Mouse (Mus musculus): ENCODE results near the gene Cntnap5c. TPM values are rescaled to one million over a fixed set of nuclear protein-coding genes. Genes with fewer than 3 reads are reported as not detected.
"Not testable (repeated sequence)": the region's sequence is repeated elsewhere in the genome, so short reads cannot be mapped to it uniquely, and the experiment has no call there.

Gene Cntnap5c
- not detected for total RNA-seq (2021)
- long read RNA-seq, experiment 1 = 0 reads
- long read RNA-seq, experiment 2 = 0 reads

DNA sequence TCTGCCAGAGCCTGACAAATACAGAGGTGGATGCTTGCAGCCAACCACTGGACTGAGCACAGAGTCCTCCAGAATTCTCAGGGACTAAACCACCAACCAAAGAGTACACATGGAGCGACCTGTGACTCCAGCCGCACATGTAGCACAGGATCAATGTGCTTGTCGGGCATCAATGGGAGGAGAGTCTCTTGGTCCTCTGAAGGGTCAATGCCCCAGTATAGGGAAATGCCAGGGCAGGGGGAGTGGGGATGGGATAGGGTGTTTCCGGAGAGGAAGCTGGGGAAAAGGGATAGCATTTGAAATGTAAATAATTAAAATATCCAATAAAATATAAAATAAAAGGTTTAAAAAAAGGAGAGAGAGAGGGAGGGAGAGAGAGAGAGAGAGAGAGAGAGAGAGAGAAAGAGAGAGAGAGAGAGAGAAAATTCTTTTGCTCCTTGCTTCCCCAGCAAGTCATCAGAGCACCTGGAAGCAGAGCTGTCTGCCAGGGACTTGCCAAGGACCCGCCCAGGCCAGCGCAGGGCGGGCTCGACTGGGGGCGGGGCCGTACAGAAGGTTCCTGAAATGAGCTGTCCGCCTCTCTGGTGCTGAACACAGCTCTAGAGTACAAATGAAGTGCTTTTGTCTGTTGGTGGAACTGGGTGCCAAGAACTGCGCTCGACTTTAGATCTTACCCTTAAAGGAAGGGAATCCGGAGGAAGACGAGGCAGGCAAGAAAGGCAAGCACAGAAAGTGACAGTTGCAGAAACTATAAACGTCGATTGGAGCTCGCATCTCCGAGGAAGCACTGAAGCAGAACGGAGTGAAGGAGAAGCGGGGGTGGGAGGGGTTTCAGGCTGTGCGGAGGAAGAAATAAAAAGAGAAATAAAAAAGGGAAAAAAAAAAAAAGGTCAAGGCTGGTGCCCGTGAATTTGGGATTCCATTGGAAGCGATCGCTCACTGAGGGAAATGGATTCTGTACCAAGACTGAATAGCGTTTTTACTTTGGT, at the start of gene Cntnap5c:
Gene Cntnap5c, plus strand, starts transcription at position 949 of the 989 bp plus-strand sequence.
- peak; percentile 22 to 33 for DNase-seq (ENCODE audit: low spot score in 2 of 2)

- DNase-seq (ENCODE audit: low spot score in 2 of 2) = no peak
Observed at GRCm38 (mm10) chr17:57742119-57742518, 27.3 kb upstream of the Cntnap5c start, which contains the start of gene Gm21834. Gene Gm21834 (minus strand): TSS chr17:57742219.

GRCm38 (mm10) chr17:57758033-57758432, 11.3 kb upstream of the Cntnap5c start:
- DNase-seq (ENCODE audit: low spot score in 2 of 2) = no peak

DNA sequence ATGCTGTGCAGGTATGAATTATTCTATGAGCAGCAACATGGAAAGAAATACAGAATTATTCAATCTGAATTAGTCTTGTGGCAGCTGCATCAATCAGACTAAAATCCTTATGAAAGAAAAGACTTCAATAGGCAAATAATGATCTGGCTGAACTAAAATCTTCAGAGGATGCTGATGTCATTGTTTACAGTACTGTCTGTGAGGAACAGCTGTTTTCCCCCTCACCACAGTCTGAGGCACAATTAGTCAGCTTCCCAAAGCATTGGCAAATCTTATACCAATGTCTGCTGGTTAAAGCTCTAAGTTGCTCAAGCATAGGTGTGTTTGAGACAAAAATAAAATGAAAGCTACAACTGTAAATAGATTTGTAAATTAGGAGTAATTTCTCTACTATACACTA, 2.1 kb upstream of the Cntnap5c start:
- no peak for DNase-seq (ENCODE audit: low spot score in 2 of 2)

DNA sequence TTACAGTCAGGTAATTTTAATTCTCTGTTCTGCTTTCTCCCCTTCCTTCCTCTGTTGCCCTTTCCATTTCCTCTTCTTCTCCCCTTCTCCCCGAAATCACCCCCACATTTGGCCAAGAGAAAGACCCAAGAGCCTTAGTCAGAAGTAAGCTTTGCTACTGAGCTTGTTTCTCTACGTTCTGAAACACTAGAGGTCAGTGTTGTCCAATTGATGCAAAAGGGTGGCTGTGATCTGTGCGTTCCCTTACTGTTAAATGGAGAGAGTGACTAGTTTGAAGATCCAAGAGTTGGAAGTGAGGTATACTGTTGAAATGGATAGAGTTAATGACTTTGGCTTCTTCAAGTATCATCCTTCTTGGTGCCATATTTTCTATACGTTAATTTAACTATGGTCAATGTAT, 1.5 kb downstream of the Cntnap5c start:
- DNase-seq (ENCODE audit: low spot score in 2 of 2) = no peak

- DNase-seq (ENCODE audit: low spot score in 2 of 2) = no peak
Observed at GRCm38 (mm10) chr17:57788161-57788799, 18.9 kb downstream of the Cntnap5c start.

- no peak for DNase-seq (ENCODE audit: low spot score in 2 of 2)
Observed at GRCm38 (mm10) chr17:57795408-57795807, 26.0 kb downstream of the Cntnap5c start.

DNA sequence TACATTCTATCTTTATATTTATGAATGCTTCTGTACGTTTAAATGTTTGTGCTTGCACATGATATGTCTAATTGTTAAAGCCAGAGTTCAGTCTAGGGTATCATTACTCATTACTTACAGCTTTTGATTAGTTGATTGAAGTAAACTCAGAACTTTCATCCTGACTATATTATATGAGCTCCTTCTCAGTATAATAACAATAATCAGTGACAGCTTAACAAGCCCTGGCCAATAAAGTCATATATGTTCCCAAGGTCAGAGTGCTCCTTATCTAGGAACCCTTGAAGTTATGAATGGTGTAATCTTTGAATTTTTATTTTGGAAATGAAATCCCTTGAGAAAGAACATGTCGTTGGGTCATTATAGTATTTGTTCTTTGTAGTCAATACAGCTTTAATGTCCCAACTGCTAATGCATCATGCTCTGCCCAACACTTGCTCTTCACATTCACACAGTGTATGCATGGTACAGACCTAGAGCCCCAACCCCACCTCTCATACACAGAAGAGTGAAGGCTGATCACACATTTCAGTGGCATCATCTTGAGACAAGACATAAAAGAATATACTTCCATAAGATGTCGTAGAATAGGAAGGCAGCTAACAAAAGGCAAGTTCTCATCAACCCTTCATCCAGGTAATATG, 27.4 kb downstream of the Cntnap5c start:
- no peak for DNase-seq (ENCODE audit: low spot score in 2 of 2)

DNA sequence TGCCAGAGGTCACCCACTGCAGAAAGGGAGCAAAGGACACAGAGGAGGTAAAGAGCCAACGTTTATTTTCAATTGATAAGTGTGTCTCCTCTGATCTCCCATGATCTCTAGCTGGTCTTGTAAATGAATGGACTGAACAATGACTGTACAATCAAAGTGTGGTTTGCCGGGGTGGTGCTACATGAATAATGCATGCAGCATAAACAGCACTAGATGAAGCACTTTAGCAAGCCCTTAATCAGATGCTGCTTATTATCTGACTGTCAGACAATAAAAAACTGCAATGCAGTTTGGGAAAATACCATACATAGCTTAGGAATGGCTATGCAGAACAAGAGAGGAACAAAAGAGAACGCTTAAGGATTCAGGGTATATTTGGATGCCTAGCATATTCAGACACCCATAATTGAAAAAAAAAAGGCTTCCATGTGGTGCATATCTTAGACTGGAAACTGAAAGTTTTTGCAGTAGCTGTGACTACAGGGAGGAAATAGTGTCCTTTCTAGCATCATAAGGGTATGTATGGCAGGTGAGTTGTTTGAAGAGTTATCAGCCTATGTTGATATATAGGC, 30.1 kb downstream of the Cntnap5c start:
- DNase-seq (ENCODE audit: low spot score in 2 of 2) = no peak

DNA sequence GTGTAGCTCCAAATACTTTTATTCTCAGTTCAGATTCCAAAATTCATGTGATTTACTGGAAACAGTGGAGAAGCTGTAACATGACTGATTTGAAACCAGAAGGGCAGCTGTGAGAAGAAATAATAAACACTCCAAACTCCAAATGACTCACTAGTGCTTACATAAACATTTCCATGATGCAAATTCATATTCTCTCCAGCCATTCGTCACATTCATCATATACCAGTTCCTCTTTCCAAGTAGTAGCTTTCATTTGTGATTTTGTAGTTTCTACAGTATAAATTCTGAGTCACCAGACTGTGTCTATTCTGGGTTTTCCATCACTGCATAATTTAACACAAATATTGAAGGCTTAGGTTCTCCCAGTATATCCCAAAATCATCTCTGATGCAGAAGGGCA, 31.8 kb downstream of the Cntnap5c start:
- no peak for DNase-seq (ENCODE audit: low spot score in 2 of 2)

GRCm38 (mm10) chr17:57837090-57837971, 68.0 kb downstream of the Cntnap5c start:
- no peak for DNase-seq (ENCODE audit: low spot score in 2 of 2)

GRCm38 (mm10) chr17:57855811-57856210, 86.4 kb downstream of the Cntnap5c start:
- DNase-seq (ENCODE audit: low spot score in 2 of 2) = not testable (repeated sequence)

GRCm38 (mm10) chr17:57865996-57866395, 96.6 kb downstream of the Cntnap5c start:
- peak in 1 of 2 experiments; percentile 8 for DNase-seq (ENCODE audit: low spot score in 2 of 2)

GRCm38 (mm10) chr17:57887742-57888389, 118.5 kb downstream of the Cntnap5c start:
- DNase-seq (ENCODE audit: low spot score in 2 of 2) = no peak

DNA sequence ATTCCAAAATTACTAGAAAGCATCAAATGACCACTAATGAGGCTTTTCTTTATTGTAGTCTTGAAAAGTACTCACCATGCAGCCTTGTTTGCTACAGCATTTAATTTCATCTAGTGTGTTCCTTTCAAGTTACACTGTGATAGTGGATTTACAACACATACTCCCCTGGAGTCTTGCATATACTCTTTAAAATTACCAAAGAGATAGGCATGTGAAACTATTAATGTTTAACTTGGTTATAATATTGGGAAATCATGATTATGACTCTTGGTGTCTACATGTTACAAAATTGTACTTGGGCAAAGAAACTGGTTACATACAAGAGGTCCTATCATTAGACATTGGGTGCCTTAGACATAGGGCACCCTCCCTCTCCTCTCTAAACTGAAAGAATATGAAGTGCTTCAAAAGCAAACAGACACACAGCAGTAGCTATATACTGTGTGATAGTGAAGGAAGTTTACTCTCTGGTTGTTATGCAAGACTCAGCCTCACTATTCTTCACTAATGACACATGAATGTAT, 142.5 kb downstream of the Cntnap5c start:
- DNase-seq (ENCODE audit: low spot score in 2 of 2) = no peak

- no peak for DNase-seq (ENCODE audit: low spot score in 2 of 2)
Observed at GRCm38 (mm10) chr17:57984230-57984629, 214.9 kb downstream of the Cntnap5c start.

DNA sequence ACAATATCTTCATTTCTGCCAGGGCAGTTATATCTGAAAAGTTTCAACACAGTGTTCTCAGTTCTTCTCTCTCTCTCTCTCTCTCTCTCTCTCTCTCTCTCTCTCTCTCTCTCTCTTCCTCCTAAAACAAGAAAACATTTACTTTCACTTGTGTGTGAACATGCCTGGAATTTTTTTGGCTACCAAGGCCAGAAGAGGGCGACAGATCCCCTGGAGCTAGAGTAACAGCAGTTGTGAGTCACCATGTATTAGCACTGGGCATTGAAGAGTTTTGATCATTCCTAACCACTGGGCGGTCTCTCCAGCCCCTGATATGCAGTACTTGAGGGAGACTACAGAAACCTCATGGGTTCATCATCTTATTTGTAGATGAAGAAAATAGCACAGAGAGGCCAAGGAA, 219.1 kb downstream of the Cntnap5c start:
- no peak for DNase-seq (ENCODE audit: low spot score in 2 of 2)

DNA sequence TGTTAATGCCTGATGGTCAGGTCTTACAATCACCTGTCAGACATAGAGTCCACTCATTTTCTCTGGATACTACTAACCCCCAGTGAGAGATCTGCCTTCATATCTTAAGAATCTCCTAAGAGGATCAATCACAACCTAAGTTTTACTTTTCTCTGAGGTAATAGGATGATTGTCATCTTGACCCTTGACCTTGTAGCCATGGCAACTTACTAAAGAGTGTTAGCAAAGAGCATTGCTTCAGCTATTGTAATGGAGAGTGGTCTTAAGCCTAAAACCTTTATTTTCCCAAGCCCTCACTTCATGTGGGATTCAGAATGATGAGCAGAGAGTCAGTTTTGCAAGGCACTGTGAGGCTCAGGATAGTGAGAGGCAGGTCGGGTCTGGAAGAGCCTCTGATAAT, 227.1 kb downstream of the Cntnap5c start:
- DNase-seq (ENCODE audit: low spot score in 2 of 2) = no peak

DNA sequence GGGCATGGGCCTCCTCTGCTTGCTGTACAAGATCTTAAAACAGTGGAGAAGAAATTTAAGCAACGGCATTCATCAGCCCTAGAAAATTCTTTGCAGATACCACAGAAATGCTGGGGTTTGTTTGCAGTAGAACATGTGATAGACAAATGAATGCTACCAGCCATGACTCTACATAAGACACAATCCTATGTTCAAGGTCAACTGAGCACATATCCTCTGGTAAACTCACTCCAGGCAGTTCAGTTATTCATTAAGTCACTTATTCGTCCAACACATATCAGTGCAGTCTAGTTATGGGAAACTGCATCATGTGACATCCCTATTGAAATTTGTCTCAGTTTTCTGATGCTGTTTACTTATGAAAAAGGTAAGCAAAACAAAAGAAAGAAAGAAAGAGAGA, 229.7 kb downstream of the Cntnap5c start:
- DNase-seq (ENCODE audit: low spot score in 2 of 2) = no peak
